In the genomic region with DNA sequence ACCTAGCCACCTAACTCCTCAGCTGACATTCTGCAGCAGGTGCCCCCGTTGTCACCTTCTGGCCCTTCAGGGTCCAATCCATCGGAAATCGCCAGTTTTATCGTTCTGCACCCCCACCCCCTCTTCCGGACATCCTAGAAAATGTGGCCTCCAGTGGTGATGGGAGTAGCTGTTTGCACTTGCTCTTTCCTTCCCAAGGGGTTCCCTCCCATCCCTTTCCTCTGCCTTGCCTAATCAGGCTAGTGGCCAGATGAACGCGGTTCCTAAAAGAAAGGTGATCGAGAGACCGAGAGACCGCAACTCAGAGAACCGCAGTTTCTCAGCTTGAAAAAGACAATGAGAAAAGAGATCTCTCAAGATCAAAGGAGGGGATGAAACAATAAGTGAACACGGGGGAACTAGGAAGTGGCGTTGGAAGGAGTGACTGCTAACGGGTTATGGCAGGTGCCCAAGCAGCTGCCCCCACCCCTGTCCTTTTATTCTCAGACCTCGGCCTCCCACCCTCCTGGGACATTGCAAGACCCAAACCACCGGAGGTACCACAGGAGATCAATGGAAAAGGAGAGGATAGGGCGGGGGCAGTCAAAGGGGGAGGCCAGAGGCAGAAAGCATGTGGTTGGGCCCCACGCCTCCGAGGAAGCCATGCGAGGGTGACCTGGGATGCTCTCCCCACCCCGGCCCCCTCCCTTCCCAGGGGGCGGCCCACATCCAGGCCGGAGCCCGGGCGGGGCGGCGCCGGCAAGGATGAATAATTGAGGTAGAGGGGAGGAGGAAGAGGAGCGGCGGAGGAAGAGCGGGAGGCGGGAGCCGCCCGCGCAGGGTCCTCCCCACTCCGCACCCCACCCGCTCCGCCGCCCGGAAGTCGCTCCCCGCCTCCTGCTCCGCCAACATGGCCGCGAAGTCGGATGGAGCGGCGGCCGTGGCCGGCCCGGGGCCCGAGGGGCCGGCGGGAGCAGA, we compare ENCODE assay signal across 8 mouse cellular contexts. TPM values are rescaled to one million over a fixed set of nuclear protein-coding genes. Genes with fewer than 3 reads are reported as not detected.
DNase-seq lines count a peak whose midpoint lies in the region; ATAC-seq and TF ChIP-seq lines count a peak whose summit lies in the region.

A gene (plus strand): TSS at position 727 of the 957 bp plus-strand sequence.

- peaks cover 24% of the 10 kb centered on the region for H3K27me3 ChIP-seq in kidney, postnatal 0 days (ENCODE audit: insufficient read depth, low read length)
- peaks cover 54% of the 10 kb centered on the region for H3K27me3 ChIP-seq in embryonic facial prominence, embryonic 14.5 days (replicated peaks; ENCODE audit: control insufficient read depth, insufficient read depth, low read length)
- H3K27me3 ChIP-seq in limb, embryonic 14.5 days (ENCODE audit: control insufficient read depth, insufficient read depth, low read length) = peaks cover 49% of the 10 kb centered on the region
- H3K27me3 ChIP-seq in stomach, embryonic 14.5 days (ENCODE audit: control insufficient read depth, insufficient read depth, low read length) = peaks cover 26% of the 10 kb centered on the region

- H3K4me3 ChIP-seq in kidney, postnatal 0 days (replicated peaks; ENCODE audit: low read depth, low read length) = peak within 1 kb of the TSS; percentile 37
- H3K4me3 ChIP-seq in embryonic facial prominence, embryonic 14.5 days (ENCODE audit: low read depth, low read length) = peak within 1 kb of the TSS; percentile 43
- H3K4me3 ChIP-seq in limb, embryonic 14.5 days (replicated peaks; ENCODE audit: low read length) = peak within 1 kb of the TSS; percentile 39
- peak within 1 kb of the TSS; percentile 40 for H3K4me3 ChIP-seq in stomach, embryonic 14.5 days (ENCODE audit: low read depth, low read length)

- no peak for DNase-seq in kidney, postnatal 0 days (ENCODE audit: low spot score)
- no peak for DNase-seq in kidney, postnatal 25 days
- no peak for DNase-seq in embryonic facial prominence, embryonic 14.5 days (ENCODE audit: low spot score)
- DNase-seq in limb, embryonic 14.5 days (ENCODE audit: low spot score) = no peak
- DNase-seq in gastrocnemius, adult 18-20 months (ENCODE audit: low spot score) = no peak
- no peak for DNase-seq in thymus, adult 18-20 months

- H3K9ac ChIP-seq in kidney, postnatal 0 days (ENCODE audit: low read depth, low read length) = no peak within 1 kb of the TSS
- H3K9ac ChIP-seq in embryonic facial prominence, embryonic 14.5 days (ENCODE audit: low read depth, low read length) = no peak within 1 kb of the TSS
- no peak within 1 kb of the TSS for H3K9ac ChIP-seq in limb, embryonic 14.5 days (ENCODE audit: low read depth, low read length, severe bottlenecking)
- no peak within 1 kb of the TSS for H3K9ac ChIP-seq in stomach, embryonic 14.5 days (replicated peaks; ENCODE audit: low read depth, low read length)

- H3K36me3 ChIP-seq in kidney, postnatal 0 days (ENCODE audit: insufficient read depth, low read length) = no peaks in the 10 kb centered on the region
- H3K36me3 ChIP-seq in embryonic facial prominence, embryonic 14.5 days (ENCODE audit: control insufficient read depth, insufficient read depth, low read length) = no peaks in the 10 kb centered on the region
- no peaks in the 10 kb centered on the region for H3K36me3 ChIP-seq in limb, embryonic 14.5 days (ENCODE audit: control insufficient read depth, insufficient read depth, low read length)
- H3K36me3 ChIP-seq in stomach, embryonic 14.5 days (ENCODE audit: control insufficient read depth, insufficient read depth, low read length) = no peaks in the 10 kb centered on the region

- no peak for TF ChIP-seq CTCF in kidney, postnatal 0 days (IDR thresholded peaks at IDR 0.05; ENCODE audit: low read depth)

- H3K4me1 ChIP-seq in kidney, postnatal 0 days (replicated peaks; ENCODE audit: insufficient read depth, low read length) = peaks cover 9% of the 10 kb centered on the region; the same call in 1 of the 2 replicates
- H3K4me1 ChIP-seq in embryonic facial prominence, embryonic 14.5 days (ENCODE audit: control insufficient read depth, insufficient read depth, low read length) = peaks cover 7% of the 10 kb centered on the region; the same call in 1 of the 2 replicates
- H3K4me1 ChIP-seq in limb, embryonic 14.5 days (ENCODE audit: control insufficient read depth, insufficient read depth, low read length) = peaks cover 6% of the 10 kb centered on the region; the same call in 1 of the 2 replicates
- peaks cover 4% of the 10 kb centered on the region; the same call in 1 of the 2 replicates for H3K4me1 ChIP-seq in stomach, embryonic 14.5 days (ENCODE audit: control insufficient read depth, insufficient read depth, low read length)

- no peaks in the 10 kb centered on the region for H3K9me3 ChIP-seq in kidney, postnatal 0 days (replicated peaks; ENCODE audit: low read length)
- H3K9me3 ChIP-seq in embryonic facial prominence, embryonic 14.5 days (ENCODE audit: control insufficient read depth, low read length) = no peaks in the 10 kb centered on the region
- H3K9me3 ChIP-seq in limb, embryonic 14.5 days (ENCODE audit: control insufficient read depth, low read length) = no peaks in the 10 kb centered on the region
- no peaks in the 10 kb centered on the region for H3K9me3 ChIP-seq in stomach, embryonic 14.5 days (ENCODE audit: control insufficient read depth, low read depth, low read length)

- no peak within 1 kb of the TSS for H3K27ac ChIP-seq in kidney, postnatal 0 days
- no peak within 1 kb of the TSS for H3K27ac ChIP-seq in embryonic facial prominence, embryonic 14.5 days (replicated peaks; ENCODE audit: low read depth, low read length)
- H3K27ac ChIP-seq in limb, embryonic 14.5 days (replicated peaks; ENCODE audit: low read depth, low read length) = no peak within 1 kb of the TSS
- H3K27ac ChIP-seq in stomach, embryonic 14.5 days (ENCODE audit: low read length) = no peak within 1 kb of the TSS

- no peak for TF ChIP-seq POLR2A in limb, embryonic 14.5 days (IDR thresholded peaks at IDR 0.05; ENCODE audit: borderline replicate concordance, extremely low read depth, insufficient read depth, insufficient read length)

- ATAC-seq in kidney, postnatal 0 days (replicated peaks; ENCODE audit: low FRiP score, low read depth) = no peak
- ATAC-seq in cerebellum, adult (ENCODE audit: insufficient number of reproducible peaks, low FRiP score, low TSS enrichment) = peak; percentile 29; the same call in 1 of the 2 replicates
- ATAC-seq in embryonic facial prominence, embryonic 14.5 days (ENCODE audit: low read depth) = peak; percentile 70
- ATAC-seq in limb, embryonic 14.5 days (ENCODE audit: low FRiP score, low read depth) = no peak
- ATAC-seq in stomach, embryonic 14.5 days (ENCODE audit: insufficient number of reproducible peaks, insufficient read depth, low FRiP score, low read depth) = peak; percentile 42; the same call in 1 of the 2 replicates

- peak within 1 kb of the TSS; percentile 77 for H3K4me2 ChIP-seq in kidney, postnatal 0 days (ENCODE audit: low read length)
- peak within 1 kb of the TSS; percentile 82 for H3K4me2 ChIP-seq in embryonic facial prominence, embryonic 14.5 days (ENCODE audit: low read depth, low read length)
- H3K4me2 ChIP-seq in limb, embryonic 14.5 days (replicated peaks; ENCODE audit: low read depth, low read length, severe bottlenecking) = peak within 1 kb of the TSS; percentile 79
- H3K4me2 ChIP-seq in stomach, embryonic 14.5 days (replicated peaks; ENCODE audit: low read depth, low read length) = peak within 1 kb of the TSS; percentile 84

- WGBS in kidney, postnatal 0 days = under 1% methylated on average over 36 of the region's 54 CpGs
- 2% methylated on average over 24 of the region's 54 CpGs for WGBS in embryonic facial prominence, embryonic 14.5 days
- WGBS in limb, embryonic 14.5 days = 3% methylated on average over 25 of the region's 54 CpGs
- 2% methylated on average over 54 of the region's 54 CpGs for WGBS in stomach, embryonic 14.5 days

RNA-seq across cellular contexts. Expression of the gene that starts here (rescaled TPM):
- polyA plus RNA-seq in kidney, postnatal 0 days (2015; fragmentation: Nextera tagmentation; extraction: Ambion mirVana) = not detected in 2 replicates
- 0.06 and 0.07 TPM in 2 replicates for polyA plus RNA-seq in embryonic facial prominence, embryonic 14.5 days (2014; fragmentation: Nextera tagmentation; extraction: Ambion mirVana)
- 0.03 TPM in 1 of 2 replicates, not detected in the other for polyA plus RNA-seq in limb, embryonic 14.5 days (2012; rRNA removed)
- polyA plus RNA-seq in limb, embryonic 14.5 days (2014; fragmentation: Nextera tagmentation; extraction: Ambion mirVana) = not detected in 2 replicates
- 0.13 TPM in 1 of 2 replicates, not detected in the other for polyA plus RNA-seq in stomach, embryonic 14.5 days (2014; fragmentation: Nextera tagmentation; extraction: Ambion mirVana)
- total RNA-seq in gastrocnemius, adult 18-20 months (2021) = not detected

Comparison
In these comparisons a context has a peak if more than half of its experiments do, and no peak if none do; other contexts are left out.
1. Peak in ATAC-seq, H3K4me3 ChIP-seq and H3K4me2 ChIP-seq in embryonic facial prominence, embryonic 14.5 days; RNA of the gene not detected or under 1 TPM.
2. Peak in ATAC-seq, H3K4me3 ChIP-seq and H3K4me2 ChIP-seq in stomach, embryonic 14.5 days; RNA of the gene not detected or under 1 TPM.